Mouse (Mus musculus): ENCODE measurements around the gene Cfap74. TPM values are rescaled to one million over a fixed set of nuclear protein-coding genes. Genes with fewer than 3 reads are reported as not detected.
"Not testable (repeated sequence)": the region's sequence is repeated elsewhere in the genome, so short reads cannot be mapped to it uniquely, and the experiment has no call there.

Gene Cfap74
- polyA plus RNA-seq, 1 experiment = 2.0 TPM

GRCm38 (mm10) chr4:155398222-155398540 lies 10.8 kb upstream of the Cfap74 start:
- TF ChIP-seq CTCF (IDR thresholded peaks at IDR 0.05; ENCODE audit: borderline replicate concordance, insufficient read depth, low read length) = no peak
- H3K4me1 ChIP-seq (ENCODE audit: control insufficient read depth, insufficient read depth, low read length) = no peaks in the 10 kb centered on the region
- no peak overlapping the region for H3K27ac ChIP-seq (ENCODE audit: insufficient read depth, low read length)
- no peak overlapping the region for H3K4me3 ChIP-seq (ENCODE audit: insufficient read depth, low read length)

GRCm38 (mm10) chr4:155401121-155401520 lies 7.9 kb upstream of the Cfap74 start:
- no peak overlapping the region for H3K4me3 ChIP-seq (ENCODE audit: insufficient read depth, low read length)
- H3K27ac ChIP-seq (ENCODE audit: insufficient read depth, low read length) = no peak overlapping the region
- TF ChIP-seq CTCF (IDR thresholded peaks at IDR 0.05; ENCODE audit: borderline replicate concordance, insufficient read depth, low read length) = no peak
- TF ChIP-seq POLR2A (IDR thresholded peaks at IDR 0.05; ENCODE audit: low read depth, low read length) = no peak
- H3K4me1 ChIP-seq (ENCODE audit: control insufficient read depth, insufficient read depth, low read length) = no peaks in the 10 kb centered on the region

GRCm38 (mm10) chr4:155402489-155402888 lies 6.5 kb upstream of the Cfap74 start:
- no peak for TF ChIP-seq POLR2A (IDR thresholded peaks at IDR 0.05; ENCODE audit: low read depth, low read length)
- no peak for TF ChIP-seq CTCF (IDR thresholded peaks at IDR 0.05; ENCODE audit: borderline replicate concordance, insufficient read depth, low read length)
- Histone ChIP-seq H3K4me3 (ENCODE audit: insufficient read depth, low read length) (no peak overlapping the region), H3K4me1 (ENCODE audit: control insufficient read depth, insufficient read depth, low read length) (no peaks in the 10 kb centered on the region), H3K27ac (ENCODE audit: insufficient read depth, low read length) (no peak overlapping the region)

GRCm38 (mm10) chr4:155408695-155409057 lies 314 bp upstream of the Cfap74 start:
- no peak for TF ChIP-seq POLR2A (IDR thresholded peaks at IDR 0.05; ENCODE audit: low read depth, low read length)
- TF ChIP-seq CTCF (IDR thresholded peaks at IDR 0.05; ENCODE audit: borderline replicate concordance, insufficient read depth, low read length) = no peak
- Histone ChIP-seq H3K4me3 (ENCODE audit: insufficient read depth, low read length) (peak overlapping the region; percentile 22; the same call in 1 of the 2 replicates), H3K4me1 (ENCODE audit: control insufficient read depth, insufficient read depth, low read length) (no peaks in the 10 kb centered on the region), H3K27ac (ENCODE audit: insufficient read depth, low read length) (no peak overlapping the region)

GRCm38 (mm10) chr4:155412124-155412523 lies 3.1 kb downstream of the Cfap74 start:
- Histone ChIP-seq H3K4me3 (ENCODE audit: insufficient read depth, low read length) (no peak overlapping the region), H3K27ac (ENCODE audit: insufficient read depth, low read length) (no peak overlapping the region)
- no peak for TF ChIP-seq POLR2A (IDR thresholded peaks at IDR 0.05; ENCODE audit: low read depth, low read length)
- no peak for TF ChIP-seq CTCF (IDR thresholded peaks at IDR 0.05; ENCODE audit: borderline replicate concordance, insufficient read depth, low read length)

GRCm38 (mm10) chr4:155413641-155414335 lies 4.8 kb downstream of the Cfap74 start:
- Histone ChIP-seq H3K4me3 (ENCODE audit: insufficient read depth, low read length) (no peak overlapping the region), H3K4me1 (ENCODE audit: control insufficient read depth, insufficient read depth, low read length) (no peaks in the 10 kb centered on the region), H3K27ac (ENCODE audit: insufficient read depth, low read length) (no peak overlapping the region)
- no peak for TF ChIP-seq POLR2A (IDR thresholded peaks at IDR 0.05; ENCODE audit: low read depth, low read length)
- no peak for TF ChIP-seq CTCF (IDR thresholded peaks at IDR 0.05; ENCODE audit: borderline replicate concordance, insufficient read depth, low read length)

More at GRCm38 (mm10) chr4:155412124-155412523, 3.1 kb downstream of the Cfap74 start:
- H3K4me1 ChIP-seq (ENCODE audit: control insufficient read depth, insufficient read depth, low read length) = no peaks in the 10 kb centered on the region

GRCm38 (mm10) chr4:155414656-155415235 lies 5.8 kb downstream of the Cfap74 start:
- Histone ChIP-seq H3K4me3 (ENCODE audit: insufficient read depth, low read length) (no peak overlapping the region), H3K27ac (ENCODE audit: insufficient read depth, low read length) (no peak overlapping the region), H3K4me1 (ENCODE audit: control insufficient read depth, insufficient read depth, low read length) (no peaks in the 10 kb centered on the region)
- no peak for TF ChIP-seq POLR2A (IDR thresholded peaks at IDR 0.05; ENCODE audit: low read depth, low read length)
- no peak for TF ChIP-seq CTCF (IDR thresholded peaks at IDR 0.05; ENCODE audit: borderline replicate concordance, insufficient read depth, low read length)

GRCm38 (mm10) chr4:155420137-155420536 lies 11.1 kb downstream of the Cfap74 start:
- no peaks in the 10 kb centered on the region for H3K4me1 ChIP-seq (ENCODE audit: control insufficient read depth, insufficient read depth, low read length)
- no peak overlapping the region for H3K4me3 ChIP-seq (ENCODE audit: insufficient read depth, low read length)
- TF ChIP-seq CTCF (IDR thresholded peaks at IDR 0.05; ENCODE audit: borderline replicate concordance, insufficient read depth, low read length) (no peak), POLR2A (IDR thresholded peaks at IDR 0.05; ENCODE audit: low read depth, low read length) (no peak)
- no peak overlapping the region for H3K27ac ChIP-seq (ENCODE audit: insufficient read depth, low read length)

GRCm38 (mm10) chr4:155421412-155422370 lies 12.7 kb downstream of the Cfap74 start:
- not testable (repeated sequence) for H3K27ac ChIP-seq (ENCODE audit: insufficient read depth, low read length); H3K4me3 ChIP-seq (ENCODE audit: insufficient read depth, low read length); H3K4me1 ChIP-seq (ENCODE audit: control insufficient read depth, insufficient read depth, low read length)

- TF ChIP-seq CTCF (IDR thresholded peaks at IDR 0.05; ENCODE audit: borderline replicate concordance, insufficient read depth, low read length) (no peak), POLR2A (IDR thresholded peaks at IDR 0.05; ENCODE audit: low read depth, low read length) (no peak)
- no peak overlapping the region for H3K27ac ChIP-seq (ENCODE audit: insufficient read depth, low read length)
- no peak overlapping the region for H3K4me3 ChIP-seq (ENCODE audit: insufficient read depth, low read length)
- H3K4me1 ChIP-seq (ENCODE audit: control insufficient read depth, insufficient read depth, low read length) = no peaks in the 10 kb centered on the region
These were observed 15.0 kb downstream of the Cfap74 start for GRCm38 (mm10) chr4:155423988-155424387.
